Mouse (Mus musculus) ES-Bruce4 (cell line): Measurements from ENCODE around the gene Cntnap2.

Source experiments
- CTCF ChIP-seq: IDR thresholded peaks from one replicate; pipeline ENCODE4 v1.8.1; 2011; ENCODE audit warnings: low read depth, low read length
- EP300 ChIP-seq: IDR thresholded peaks from 2 replicates; pipeline ENCODE4 v1.6.1; 2011; ENCODE audit warnings: low read depth, low read length; ENCODE audit not compliant: insufficient read depth
- POLR2A ChIP-seq: IDR thresholded peaks from one replicate; pipeline ENCODE4 v1.8.1; 2011; ENCODE audit warnings: low read length; ENCODE audit not compliant: insufficient read depth

DNA sequence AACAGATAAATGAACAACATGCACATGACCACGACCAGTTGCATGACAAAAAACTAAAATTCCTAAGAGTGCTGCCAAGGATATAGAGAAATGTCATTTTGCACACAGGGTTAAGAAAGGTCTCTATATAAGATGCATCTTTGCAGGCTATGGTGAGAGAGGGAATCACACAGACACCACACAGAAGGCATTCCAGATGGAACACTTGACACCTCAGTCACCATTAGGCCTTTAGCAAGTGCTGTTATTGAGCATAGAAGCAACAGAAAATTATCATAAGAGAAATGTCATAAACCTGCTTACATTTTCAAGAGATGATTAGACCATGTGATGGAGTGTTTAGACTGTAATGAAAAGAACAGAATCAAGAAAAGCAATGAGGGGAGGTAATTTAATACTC, 1107.7 kb downstream of the Cntnap2 start:
- TF ChIP-seq POLR2A (no peak), CTCF (no peak), EP300 (no peak)
